In the genomic region with DNA sequence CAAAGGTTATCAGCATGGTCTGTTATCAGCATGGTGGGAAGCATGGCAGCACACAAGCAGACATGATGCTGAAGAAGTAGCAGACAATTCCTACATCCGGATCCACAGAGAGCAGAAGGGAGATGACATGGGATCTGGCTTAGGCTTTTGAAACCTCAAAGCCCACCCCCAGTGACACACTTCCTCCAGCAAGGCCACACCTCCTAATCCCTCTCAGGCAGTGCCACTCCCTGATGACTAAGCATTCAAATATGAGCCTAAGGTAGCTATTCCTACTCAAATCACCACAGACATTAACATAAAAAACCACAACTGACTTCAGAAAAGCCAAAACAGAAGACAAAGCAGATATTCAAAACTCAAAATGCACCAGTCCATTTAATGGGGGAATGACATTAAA, we compare ENCODE assay signal across 33 mouse cellular contexts. TPM values are rescaled to one million over a fixed set of nuclear protein-coding genes. Genes with fewer than 3 reads are reported as not detected.
A peak's percentile ranks its signal among the peaks of the same experiment; 100 is the strongest.
DNase-seq lines count a peak whose midpoint lies in the region; ATAC-seq lines count a peak whose summit lies in the region.
"Had no signal": no experiment of that assay in that cellular context is flagged by ENCODE, and none has a peak within 500 bp of the region (broad histone marks: within the 10 kb centered on the region; RNA-seq: fewer than 3 reads in every experiment).

No protein-coding gene starts in this region.

- H3K9ac ChIP-seq in hindbrain, embryonic 14.5 days = no peak overlapping the region
- no peak overlapping the region for H3K9ac ChIP-seq in hindbrain, embryonic 12.5 days
- no peak overlapping the region for H3K9ac ChIP-seq in midbrain, embryonic 13.5 days (replicated peaks)
- H3K9ac ChIP-seq: embryonic facial prominence, embryonic 15.5 days; forebrain, embryonic 13.5 days; limb, embryonic 15.5 days; liver, embryonic 13.5 days; midbrain, embryonic 12.5 days had no signal

- intact Hi-C loops in gastrocnemius, postnatal 14 days (cut with DNase I; ENCODE audit: low total_unique reads) = no loop called here

- H3K36me3 ChIP-seq in hindbrain, embryonic 14.5 days (replicated peaks; ENCODE audit: control insufficient read depth, insufficient read depth) = peaks cover 32% of the 10 kb centered on the region
- peaks cover 29% of the 10 kb centered on the region for H3K36me3 ChIP-seq in hindbrain, embryonic 12.5 days
- peaks cover 35% of the 10 kb centered on the region for H3K36me3 ChIP-seq in midbrain, embryonic 13.5 days

- no peak for ATAC-seq in hindbrain, embryonic 14.5 days (ENCODE audit: low FRiP score)
- ATAC-seq in hindbrain, embryonic 12.5 days (ENCODE audit: low FRiP score) = no peak
- no peak for ATAC-seq in midbrain, embryonic 13.5 days

- H3K4me2 ChIP-seq in hindbrain, embryonic 14.5 days (replicated peaks) = no peak overlapping the region
- no peak overlapping the region for H3K4me2 ChIP-seq in hindbrain, embryonic 12.5 days (replicated peaks)
- H3K4me2 ChIP-seq in midbrain, embryonic 13.5 days (replicated peaks) = no peak overlapping the region
- H3K4me2 ChIP-seq: embryonic facial prominence, embryonic 15.5 days; forebrain, embryonic 13.5 days; heart, embryonic 11.5 days; limb, embryonic 15.5 days; liver, embryonic 13.5 days; midbrain, embryonic 12.5 days had no signal

- 100% methylated on average over 1 of the region's 1 CpGs for WGBS in hindbrain, embryonic 14.5 days
- WGBS in hindbrain, embryonic 12.5 days = 100% methylated on average over 1 of the region's 1 CpGs
- WGBS in midbrain, embryonic 13.5 days = 100% methylated on average over 1 of the region's 1 CpGs

- no peak for DNase-seq in hindbrain, embryonic 14.5 days (ENCODE audit: low spot score)
- peak; percentile 7 for DNase-seq in spleen, postnatal 4 days (ENCODE audit: low spot score in 2 of 2)
- no peak for DNase-seq in spleen, adult 12 weeks (ENCODE audit: low spot score)
- peak; percentile 17 for DNase-seq in NIH3T3 (ENCODE audit: low read depth)
- DNase-seq in gastrocnemius, postnatal 14 days = no peak
- DNase-seq: adrenal gland, postnatal 10 days; B cell, adult 2 months; cerebellum, adult 8-10 months; cerebellum, postnatal 25 days; gastrocnemius, postnatal 10 days; heart, postnatal 36 days; kidney, adult 8-10 months; kidney, postnatal 10 days; layer of hippocampus, postnatal 36 days; liver, embryonic 13.5 days; lung, adult 18-20 months; lung, postnatal 4 days; right cerebral cortex, postnatal 25 days; spleen, adult 18-20 months; thymus, postnatal 4 days had no signal

- no peak overlapping the region for H3K4me3 ChIP-seq in hindbrain, embryonic 14.5 days (replicated peaks; ENCODE audit: low read length)
- no peak overlapping the region for H3K4me3 ChIP-seq in hindbrain, embryonic 12.5 days
- H3K4me3 ChIP-seq in midbrain, embryonic 13.5 days (replicated peaks) = no peak overlapping the region
- H3K4me3 ChIP-seq: embryonic facial prominence, embryonic 10.5 days; embryonic facial prominence, embryonic 15.5 days; forebrain, embryonic 13.5 days; limb, embryonic 10.5 days; limb, embryonic 15.5 days; liver, embryonic 13.5 days; megakaryocyte, embryonic 14.5 days; midbrain, embryonic 12.5 days had no signal

- 0 out of 2 replicates have a peak overlapping the region, but pooled peaks have one; percentile 8 for H3K27ac ChIP-seq in hindbrain, embryonic 14.5 days
- no peak overlapping the region for H3K27ac ChIP-seq in hindbrain, embryonic 12.5 days
- H3K27ac ChIP-seq in midbrain, embryonic 13.5 days = no peak overlapping the region
- H3K27ac ChIP-seq: embryonic facial prominence, embryonic 10.5 days; embryonic facial prominence, embryonic 15.5 days; forebrain, embryonic 13.5 days; limb, embryonic 10.5 days; limb, embryonic 15.5 days; liver, embryonic 13.5 days; midbrain, embryonic 12.5 days; stomach, postnatal 0 days had no signal

- H3K27me3 ChIP-seq in hindbrain, embryonic 14.5 days (ENCODE audit: control insufficient read depth, insufficient read depth, low read length) = no peaks in the 10 kb centered on the region
- no peaks in the 10 kb centered on the region for H3K27me3 ChIP-seq in hindbrain, embryonic 12.5 days
- no peaks in the 10 kb centered on the region for H3K27me3 ChIP-seq in midbrain, embryonic 13.5 days
- H3K27me3 ChIP-seq: CH12.LX; embryonic facial prominence, embryonic 15.5 days; forebrain, embryonic 13.5 days; limb, embryonic 15.5 days; liver, embryonic 13.5 days; megakaryocyte, embryonic 14.5 days; midbrain, embryonic 12.5 days had no signal

- H3K9me3 ChIP-seq in hindbrain, embryonic 14.5 days (ENCODE audit: control insufficient read depth, low read length) = no peaks in the 10 kb centered on the region
- H3K9me3 ChIP-seq in hindbrain, embryonic 12.5 days (replicated peaks) = no peaks in the 10 kb centered on the region
- no peaks in the 10 kb centered on the region for H3K9me3 ChIP-seq in midbrain, embryonic 13.5 days
- H3K9me3 ChIP-seq: embryonic facial prominence, embryonic 10.5 days; embryonic facial prominence, embryonic 15.5 days; forebrain, embryonic 13.5 days; G1E; limb, embryonic 10.5 days; limb, embryonic 15.5 days; liver, embryonic 13.5 days; megakaryocyte, embryonic 14.5 days; midbrain, embryonic 12.5 days had no signal

- peaks cover 5% of the 10 kb centered on the region; the same call in 1 of the 2 replicates for H3K4me1 ChIP-seq in hindbrain, embryonic 14.5 days (replicated peaks; ENCODE audit: control insufficient read depth, insufficient read depth, low read length)
- H3K4me1 ChIP-seq in hindbrain, embryonic 12.5 days = peaks cover 2% of the 10 kb centered on the region; the same call in 1 of the 2 replicates
- H3K4me1 ChIP-seq in midbrain, embryonic 13.5 days (replicated peaks) = peaks cover 2% of the 10 kb centered on the region; the same call in 1 of the 2 replicates
- H3K4me1 ChIP-seq: embryonic facial prominence, embryonic 15.5 days; limb, embryonic 10.5 days; limb, embryonic 15.5 days; midbrain, embryonic 12.5 days had no signal

RNA-seq across cellular contexts. Expression of a gene that starts 42.8 kb away (rescaled TPM):
- polyA plus RNA-seq in hindbrain, embryonic 14.5 days (2014; fragmentation: Nextera tagmentation; extraction: Ambion mirVana) = 66.8 and 69.7 TPM in 2 replicates
- 56.7 and 62.9 TPM in 2 replicates for polyA plus RNA-seq in hindbrain, embryonic 12.5 days (2016; fragmentation: Nextera tagmentation; extraction: Ambion mirVana)
- polyA plus RNA-seq in midbrain, embryonic 13.5 days (2015; fragmentation: Nextera tagmentation; extraction: Ambion mirVana) = 56.6 and 58.0 TPM in 2 replicates
- total RNA-seq in gastrocnemius, postnatal 14 days (2021) = 10 to 100 TPM; 25.6 to 34.8 TPM

RNA-seq across cellular contexts. Expression of a gene that starts 56.4 kb away (rescaled TPM):
- 95.4 and 122 TPM in 2 replicates for polyA plus RNA-seq in hindbrain, embryonic 14.5 days (2014; fragmentation: Nextera tagmentation; extraction: Ambion mirVana)
- polyA plus RNA-seq in hindbrain, embryonic 12.5 days (2016; fragmentation: Nextera tagmentation; extraction: Ambion mirVana) = 104 and 109 TPM in 2 replicates
- polyA plus RNA-seq in midbrain, embryonic 13.5 days (2015; fragmentation: Nextera tagmentation; extraction: Ambion mirVana) = 98.9 and 109 TPM in 2 replicates
- 1 to 10 TPM; 4.7 to 9.1 TPM for total RNA-seq in gastrocnemius, postnatal 14 days (2021)

Comparison
In these comparisons a context has a peak if more than half of its experiments do, and no peak if none do; other contexts are left out.
1. DNase-seq: peak in spleen, postnatal 4 days (2 of 2) and NIH3T3 (single experiment); none in hindbrain, embryonic 14.5 days (single experiment), spleen, adult 12 weeks (single experiment) and gastrocnemius, postnatal 14 days (single experiment).